Mouse (Mus musculus) T-cell, adult 2 months (primary cell): ENCODE data around the gene Pphln1.
A peak's percentile ranks its signal among the peaks of the same experiment; 100 is the strongest.

Source experiments
- DNase-seq: peaks from one replicate; pipeline ENCODE4 v3.0.0; 2022; ENCODE audit warnings: low spot score

The Pphln1 gene

GRCm38 (mm10) chr15:93433811-93434210 is 35.7 kb downstream of the Pphln1 start:
- no peak for DNase-seq

- DNase-seq, result no peak
These were observed 37.8 kb downstream of the Pphln1 start for GRCm38 (mm10) chr15:93435998-93436397.

- DNase-seq, result peak; percentile 41
These were observed 40.5 kb downstream of the Pphln1 start for GRCm38 (mm10) chr15:93438663-93439062.

- no peak for DNase-seq
These were observed 44.1 kb downstream of the Pphln1 start for GRCm38 (mm10) chr15:93442271-93442670.

GRCm38 (mm10) chr15:93443676-93444075 is 45.5 kb downstream of the Pphln1 start:
- DNase-seq, result no peak

GRCm38 (mm10) chr15:93448862-93449261 is 50.7 kb downstream of the Pphln1 start:
- DNase-seq, result no peak

GRCm38 (mm10) chr15:93453296-93453695 is 55.1 kb downstream of the Pphln1 start:
- no peak for DNase-seq

GRCm38 (mm10) chr15:93456005-93456404 is 57.9 kb downstream of the Pphln1 start:
- no peak for DNase-seq

GRCm38 (mm10) chr15:93459422-93459821 is 61.3 kb downstream of the Pphln1 start:
- no peak for DNase-seq

GRCm38 (mm10) chr15:93461066-93461465 is 62.9 kb downstream of the Pphln1 start:
- DNase-seq, result no peak

GRCm38 (mm10) chr15:93471651-93472050 is 73.5 kb downstream of the Pphln1 start:
- DNase-seq, result no peak

GRCm38 (mm10) chr15:93472089-93472488 is 73.9 kb downstream of the Pphln1 start:
- no peak for DNase-seq

- DNase-seq, result no peak
These were observed 76.1 kb downstream of the Pphln1 start for GRCm38 (mm10) chr15:93474277-93474676.

- DNase-seq, result no peak
These were observed 77.5 kb downstream of the Pphln1 start for GRCm38 (mm10) chr15:93475688-93476087.

GRCm38 (mm10) chr15:93477729-93478128 is 79.6 kb downstream of the Pphln1 start:
- DNase-seq, result no peak

- DNase-seq, result no peak
These were observed 80.5 kb downstream of the Pphln1 start for GRCm38 (mm10) chr15:93478676-93479075.

GRCm38 (mm10) chr15:93479445-93479844 is 81.3 kb downstream of the Pphln1 start:
- DNase-seq, result no peak

- no peak for DNase-seq
These were observed 83.0 kb downstream of the Pphln1 start for GRCm38 (mm10) chr15:93481112-93481511.

GRCm38 (mm10) chr15:93484261-93484710 is 86.1 kb downstream of the Pphln1 start:
- no peak for DNase-seq

GRCm38 (mm10) chr15:93485252-93485651 is 87.1 kb downstream of the Pphln1 start:
- DNase-seq, result no peak

GRCm38 (mm10) chr15:93486066-93486465 is 87.9 kb downstream of the Pphln1 start:
- no peak for DNase-seq

GRCm38 (mm10) chr15:93489597-93489996 is 91.4 kb downstream of the Pphln1 start:
- no peak for DNase-seq

- DNase-seq, result no peak
These were observed 96.5 kb downstream of the Pphln1 start for GRCm38 (mm10) chr15:93494700-93495099.

- DNase-seq, result no peak
These were observed 101.7 kb downstream of the Pphln1 start for GRCm38 (mm10) chr15:93499866-93500265.

- DNase-seq, result no peak
These were observed 104.6 kb downstream of the Pphln1 start for GRCm38 (mm10) chr15:93502703-93503102.
